Mouse (Mus musculus): ENCODE measurements around the gene Il10rb.

GRCm38 (mm10) chr16:91386419-91387120 is 19.4 kb upstream of the Il10rb start:
- no peak for TF ChIP-seq CTCF (conservative IDR thresholded peaks at IDR 0.05; ENCODE audit: low read length)
- TF ChIP-seq POU5F1 (IDR thresholded peaks at IDR 0.05; ENCODE audit: borderline replicate concordance, low read length) = no peak
- TF ChIP-seq NANOG (IDR thresholded peaks at IDR 0.05; ENCODE audit: borderline replicate concordance, low read length) = no peak

Measured in E14TG2a.4 (cell line).